Mouse (Mus musculus) retina, postnatal 7 days (tissue): Measurements from ENCODE around the gene Ube2e1.
A peak's percentile ranks its signal among the peaks of the same experiment; 100 is the strongest.
"Not testable (repeated sequence)": the region's sequence is repeated elsewhere in the genome, so short reads cannot be mapped to it uniquely, and the experiment has no call there.

ENCODE experiments used
- DNase-seq: peaks from one replicate; pipeline ENCODE4 v3.0.0-alpha.2; 2012; ENCODE audit warnings: low read depth, low spot score

The Ube2e1 gene

DNA sequence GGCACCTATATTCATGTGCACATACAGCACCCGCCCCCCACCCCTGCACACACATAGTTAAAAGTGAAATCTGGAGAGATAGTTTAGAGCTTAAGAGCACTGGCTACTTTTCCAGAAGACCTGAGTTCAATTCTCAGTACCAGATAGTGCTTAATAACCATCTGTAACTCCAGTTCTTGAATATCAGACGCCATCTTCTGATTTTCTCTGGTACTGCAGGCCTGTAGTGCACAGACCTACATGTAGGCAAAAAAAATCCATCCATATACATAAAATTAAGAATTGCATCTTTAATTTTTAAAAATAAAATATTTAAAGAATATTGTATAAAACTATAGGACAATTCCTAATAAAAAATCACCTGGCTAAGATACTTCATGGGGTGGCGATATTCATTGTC is 70.5 kb downstream of the Ube2e1 start:
- DNase-seq, result no peak

DNA sequence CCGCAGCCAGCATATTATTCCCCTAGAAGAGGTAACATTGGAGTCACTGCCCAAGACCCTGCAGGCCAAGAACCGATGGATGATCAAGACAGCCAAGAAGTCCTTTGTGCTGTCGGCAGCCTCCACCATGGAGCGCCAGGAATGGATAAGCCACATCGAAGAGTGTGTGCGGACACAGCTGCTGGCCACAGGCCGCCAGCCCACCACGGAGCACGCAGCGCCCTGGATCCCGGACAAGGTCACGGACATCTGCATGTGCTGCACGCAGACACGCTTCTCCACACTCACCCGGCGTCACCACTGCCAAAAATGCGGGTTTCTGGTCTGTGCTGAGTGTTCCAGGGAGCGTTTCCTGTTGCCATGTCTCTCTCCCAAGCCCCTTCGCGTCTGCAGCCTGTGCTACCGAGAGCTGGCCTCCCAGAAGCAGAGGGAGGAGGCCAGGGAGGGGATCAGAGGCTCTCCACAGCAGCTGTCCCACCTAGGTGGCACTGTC is 89.0 kb downstream of the Ube2e1 start:
- no peak for DNase-seq

DNA sequence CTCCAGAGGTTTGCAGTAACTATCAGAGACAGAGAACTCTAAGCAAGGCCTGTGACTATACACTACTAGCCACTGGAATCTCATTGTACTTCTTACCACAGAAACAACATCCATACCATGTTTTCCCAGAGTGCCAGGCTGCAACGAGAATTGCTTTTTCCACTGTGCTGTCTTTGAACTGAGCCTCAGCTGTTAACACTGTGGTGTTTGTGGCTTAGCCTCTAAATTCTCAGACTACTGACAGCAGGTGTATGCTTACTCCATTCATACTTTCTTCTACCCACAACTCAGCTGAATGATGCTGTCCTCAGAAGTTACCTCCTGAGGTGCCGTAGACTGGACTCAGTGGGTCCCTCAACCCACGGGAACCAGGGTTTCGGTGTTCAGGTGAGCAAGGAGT is 89.9 kb downstream of the Ube2e1 start:
- DNase-seq, result no peak

DNA sequence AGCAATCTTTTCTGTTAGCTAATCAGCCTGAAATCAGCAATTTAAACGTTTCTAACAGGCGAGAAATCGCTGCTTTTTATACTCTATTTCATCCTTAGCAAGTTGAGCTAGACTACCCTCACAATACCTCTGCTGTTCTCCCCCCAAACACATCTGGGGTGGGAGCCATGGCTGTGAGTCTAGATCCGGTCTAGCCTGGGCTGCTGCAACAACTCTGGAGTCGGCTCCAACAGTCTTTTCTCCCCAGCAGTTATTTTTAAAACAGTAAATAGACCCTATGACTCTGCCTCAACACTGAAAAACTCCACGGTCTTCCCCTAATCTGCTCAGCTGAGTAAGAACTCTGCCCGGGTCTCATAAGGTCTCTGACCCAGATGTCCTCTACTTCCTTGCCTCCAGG is 91.5 kb downstream of the Ube2e1 start:
- DNase-seq, result no peak

DNA sequence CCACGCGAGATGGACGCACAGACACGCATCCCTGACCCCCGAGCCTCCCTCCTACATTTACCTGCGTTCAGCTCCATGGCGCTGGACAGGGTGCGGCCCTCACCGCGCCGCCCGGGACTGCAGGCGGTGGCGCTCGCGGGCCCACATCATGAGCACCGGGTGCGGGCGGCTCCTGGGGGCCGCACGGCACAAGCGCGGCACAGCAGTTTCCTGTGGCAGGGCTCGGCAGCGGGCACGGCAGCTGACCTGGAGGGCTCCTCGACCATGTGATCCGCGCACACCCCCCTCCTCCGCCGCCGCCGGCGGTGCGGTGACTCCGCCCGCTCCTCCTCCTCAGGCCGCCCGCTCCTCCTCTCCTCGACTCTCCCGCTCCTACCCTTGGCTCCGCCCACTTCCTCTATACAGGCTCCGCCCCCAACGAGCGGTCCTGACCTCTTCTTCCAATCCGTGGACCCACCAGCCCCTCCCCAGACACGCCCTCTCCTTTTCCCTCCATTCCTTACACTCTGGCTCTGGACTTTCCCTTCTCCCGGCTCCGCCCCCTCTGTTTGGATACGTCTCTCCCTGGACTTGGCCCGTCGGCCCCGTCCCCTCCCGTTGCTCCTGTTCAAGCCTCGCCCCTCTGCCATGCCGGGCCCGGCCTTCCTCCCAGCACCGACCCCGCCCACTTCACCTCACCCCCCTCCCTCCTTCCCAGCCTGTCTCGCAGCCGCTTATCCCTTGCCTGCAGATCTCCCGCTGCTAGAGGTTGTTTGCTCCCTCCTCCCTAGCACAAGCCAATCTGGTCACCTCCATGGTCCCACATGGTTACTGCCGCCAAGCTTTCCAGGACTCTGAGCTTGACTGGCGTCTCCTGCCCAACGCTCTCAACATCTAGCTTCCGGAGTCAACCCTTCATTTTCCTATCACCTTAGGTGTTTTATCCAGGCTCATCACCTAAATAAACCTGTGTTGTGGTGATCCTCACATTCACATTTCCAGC is 92.6 kb downstream of the Ube2e1 start, which contains the start of gene Nr1d2:
Nr1d2 (minus strand) TSS at position 378 of the 982 bp plus-strand sequence.
- peak; percentile 100 for DNase-seq

DNA sequence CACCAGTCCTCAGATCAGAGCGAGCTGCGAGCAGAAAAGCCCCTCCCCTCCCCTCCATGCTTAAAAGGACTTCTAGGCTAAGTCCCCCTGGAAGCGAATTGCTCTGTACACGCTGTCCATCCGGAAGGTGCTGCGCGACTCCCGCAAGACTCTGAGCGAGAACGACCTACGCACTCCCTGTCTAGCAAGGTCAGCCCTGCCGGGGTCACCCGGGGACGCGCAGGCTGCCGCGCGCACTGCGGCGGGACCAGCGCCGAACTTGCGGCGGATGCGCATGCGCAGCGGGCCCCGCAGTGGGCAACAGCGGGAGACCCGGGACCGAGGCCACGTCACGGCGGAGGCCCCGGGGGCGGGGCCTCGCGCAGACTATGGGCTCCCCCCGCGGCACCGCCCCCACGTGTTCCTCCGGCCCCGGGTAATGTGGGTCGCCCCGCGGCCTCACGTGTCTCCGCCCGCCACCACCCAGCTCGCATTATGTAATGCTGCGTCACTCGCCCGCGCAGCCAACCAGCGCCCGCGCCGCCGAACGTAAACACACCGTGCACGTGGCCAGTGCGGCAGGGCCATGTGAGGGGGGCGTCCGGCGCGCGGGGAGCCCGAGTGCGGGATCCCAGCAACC is 93.4 kb downstream of the Ube2e1 start:
- peak; percentile 93 for DNase-seq

DNA sequence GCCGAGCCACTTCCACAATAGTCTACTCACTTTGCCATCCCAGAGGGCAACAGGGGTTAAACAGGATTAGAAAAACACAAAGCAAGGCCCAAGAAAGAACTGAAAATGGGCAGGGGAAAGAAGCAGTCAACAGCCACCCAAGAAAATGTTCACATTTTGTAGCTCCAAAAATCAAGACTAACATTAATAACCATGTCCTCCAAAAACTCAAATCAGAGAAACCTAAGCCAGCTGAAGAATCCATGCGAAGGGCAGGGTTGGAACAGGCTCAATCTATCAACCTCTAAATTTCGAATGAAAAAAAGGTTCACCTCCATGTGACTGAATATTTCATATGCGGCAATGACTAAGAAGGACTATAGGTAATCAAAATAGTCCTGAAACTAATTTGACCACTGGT is 94.3 kb downstream of the Ube2e1 start:
- DNase-seq, result no peak

DNA sequence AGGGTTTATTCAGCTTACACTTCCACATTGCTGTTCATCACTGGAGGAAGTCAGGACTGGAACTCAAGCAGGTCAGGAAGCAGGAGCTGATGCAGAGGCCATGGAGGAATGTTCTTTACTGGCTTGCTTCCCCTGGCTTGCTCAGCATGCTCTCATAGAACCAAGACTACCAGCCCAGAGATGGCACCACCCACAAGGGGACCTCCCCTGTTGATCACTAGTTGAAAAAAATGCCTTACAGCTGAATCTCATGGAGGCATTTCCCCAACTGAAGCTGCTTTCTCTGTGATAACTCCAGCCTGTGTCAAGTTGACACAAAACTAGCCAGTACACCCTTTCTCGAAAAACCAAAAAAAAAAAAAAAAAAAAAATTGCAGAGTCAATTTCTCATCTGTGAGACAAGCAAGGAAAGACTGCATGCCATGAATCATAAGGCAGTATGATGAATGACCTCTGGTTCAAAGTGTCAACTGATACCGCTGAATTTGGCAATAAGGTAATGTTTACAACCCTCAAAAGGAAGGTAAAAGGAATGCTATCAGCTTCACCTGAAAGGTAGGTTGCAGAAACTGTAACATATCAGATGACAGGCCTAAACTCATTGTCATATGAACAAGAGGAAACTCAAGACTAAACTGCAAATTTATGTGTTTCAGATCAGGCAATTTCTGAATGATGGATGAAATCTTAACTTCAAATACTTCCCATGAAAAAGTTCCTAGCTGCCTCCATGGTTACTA is 95.0 kb downstream of the Ube2e1 start:
- DNase-seq, result not testable (repeated sequence)

DNA sequence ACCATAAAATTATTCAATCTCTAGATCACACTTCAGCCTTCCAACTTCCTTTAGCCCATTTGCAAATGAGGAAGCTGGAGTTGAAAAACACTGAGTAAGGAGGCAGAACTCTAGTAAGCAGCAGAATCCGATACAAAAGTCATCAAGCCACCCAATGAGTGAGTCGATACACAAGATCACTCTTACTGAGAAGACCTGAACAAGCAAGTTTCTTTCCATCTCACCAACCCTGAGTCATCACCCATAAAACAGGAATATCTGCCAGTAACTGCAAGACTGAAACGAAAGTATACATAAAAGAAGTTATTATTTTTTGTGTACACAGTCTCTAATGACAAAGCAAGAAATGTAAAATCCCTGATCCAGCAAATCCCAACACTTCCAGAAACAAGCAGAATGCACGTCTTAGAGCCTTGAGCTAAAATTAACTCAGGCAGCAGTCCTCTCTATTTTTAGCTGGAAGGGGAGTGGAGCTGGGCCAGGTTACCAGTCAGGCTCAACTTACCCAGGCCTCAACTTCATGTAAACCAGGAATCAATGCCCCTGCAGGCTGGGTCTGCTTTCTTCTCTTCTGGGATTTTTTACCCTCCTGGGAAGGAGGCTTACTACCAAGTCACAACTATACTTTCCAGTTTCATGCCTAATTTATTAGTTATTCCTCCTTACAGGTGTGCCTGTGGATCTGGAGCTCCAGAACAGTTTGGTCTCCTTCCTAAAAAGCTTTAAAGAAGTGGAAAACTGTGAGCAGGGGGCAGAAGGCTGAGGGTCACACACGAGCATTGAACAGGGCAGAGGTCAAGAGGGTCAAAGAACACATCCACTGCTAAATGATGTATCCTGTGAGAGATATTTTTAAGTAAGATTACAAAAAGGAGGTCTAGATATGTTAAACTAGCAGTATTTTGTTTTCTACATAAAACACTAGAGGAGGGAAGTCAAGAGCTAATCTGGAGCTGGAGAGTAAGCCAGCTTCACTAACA is 97.4 kb downstream of the Ube2e1 start:
- DNase-seq, result no peak

DNA sequence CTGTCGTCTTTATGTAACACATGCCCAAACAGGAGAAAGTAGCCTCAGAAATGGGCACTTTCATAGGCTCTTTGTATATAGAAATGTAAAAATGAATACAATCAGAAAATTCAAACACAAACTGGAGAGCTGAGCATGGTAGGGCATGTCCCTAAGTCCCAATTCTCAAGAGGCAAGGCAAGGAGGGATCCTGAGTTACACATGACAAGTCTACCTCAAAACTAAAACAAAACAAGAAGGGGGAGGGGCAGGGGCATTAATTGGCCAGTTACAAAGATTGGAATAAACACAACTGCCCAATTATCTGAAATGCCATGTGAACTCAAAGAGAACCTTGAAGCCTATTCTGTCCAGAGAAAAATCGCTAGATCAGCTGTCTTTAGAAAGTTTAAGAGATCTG is 98.6 kb downstream of the Ube2e1 start:
- DNase-seq, result no peak
